Mouse (Mus musculus): ENCODE data around the gene Ppil4. TPM values are rescaled to one million over a fixed set of nuclear protein-coding genes. Genes with fewer than 3 reads are reported as not detected.

Gene Ppil4
- polyA plus RNA-seq, 1 experiment, result 7.9 TPM

GRCm38 (mm10) chr10:7824663-7825280, 32.1 kb downstream of the Ppil4 start:
- no peak for DNase-seq (ENCODE audit: low read depth)

DNA sequence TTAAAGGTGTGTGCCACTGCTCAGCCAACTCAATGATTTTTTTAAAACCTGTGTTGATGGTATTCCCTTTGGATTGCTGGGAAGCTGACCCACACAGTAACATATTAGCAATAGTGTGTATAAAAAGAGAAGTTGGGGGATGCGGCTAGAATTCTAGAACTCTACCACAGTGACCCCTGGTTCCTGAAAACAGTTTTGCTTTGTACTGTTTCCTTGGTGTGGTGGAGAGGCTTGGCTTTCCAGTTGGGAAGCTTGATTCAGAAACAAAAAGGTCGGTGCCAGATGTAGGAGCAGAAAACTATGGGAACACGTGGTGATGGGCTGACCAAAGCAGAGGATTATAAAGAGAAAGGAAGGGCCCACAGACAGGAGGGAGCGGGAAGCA, 32.6 kb downstream of the Ppil4 start:
- no peak for DNase-seq (ENCODE audit: low read depth)

DNA sequence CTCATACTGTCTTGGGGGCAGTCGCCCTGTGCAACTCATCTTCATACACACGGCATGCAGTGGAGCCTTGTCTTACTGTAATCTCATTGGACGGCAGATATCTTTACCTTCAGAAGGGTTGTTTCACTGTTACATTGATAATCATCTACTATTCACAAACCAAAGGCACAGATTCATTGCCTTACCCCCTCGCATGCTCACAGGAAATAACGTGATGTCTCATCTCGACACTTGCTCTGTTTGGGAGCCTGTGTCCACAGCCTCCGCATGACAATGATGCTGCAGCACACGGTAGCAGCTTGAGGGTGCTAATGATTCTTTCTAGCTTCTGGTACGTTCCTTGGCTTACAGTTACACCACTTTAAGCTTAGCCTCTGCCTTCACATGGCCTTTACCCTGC, 33.4 kb downstream of the Ppil4 start:
- no peak for DNase-seq (ENCODE audit: low read depth)

DNA sequence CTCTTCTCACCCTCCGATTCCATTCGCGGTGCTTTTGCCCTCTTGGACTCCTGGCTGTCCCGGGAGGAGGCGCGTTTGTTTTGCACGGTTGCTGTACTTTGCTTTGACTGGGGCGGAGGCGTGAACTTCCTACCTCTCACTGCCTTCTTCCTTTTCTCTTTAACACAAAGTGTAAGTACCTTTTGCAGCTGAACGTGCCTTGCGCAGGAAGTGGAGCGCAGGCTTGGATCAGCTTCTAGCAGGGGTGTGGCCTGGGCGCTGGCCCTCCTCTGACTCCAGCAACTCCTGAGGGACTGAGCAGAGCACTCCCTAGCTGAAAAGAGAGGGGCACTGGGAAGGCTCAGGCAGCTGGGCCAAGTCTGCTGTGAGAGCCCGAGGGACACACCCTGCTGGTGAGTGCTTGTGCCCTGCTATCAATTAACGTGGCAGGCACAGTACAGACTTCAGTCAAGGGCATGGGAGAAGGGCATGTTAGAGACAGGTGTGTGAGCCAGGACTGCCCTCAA, 39.5 kb downstream of the Ppil4 start, which contains the start of gene Zc3h12d:
Gene Zc3h12d, plus strand, starts transcription at position 300 of the 506 bp plus-strand sequence.
- DNase-seq (ENCODE audit: low read depth), result no peak

DNA sequence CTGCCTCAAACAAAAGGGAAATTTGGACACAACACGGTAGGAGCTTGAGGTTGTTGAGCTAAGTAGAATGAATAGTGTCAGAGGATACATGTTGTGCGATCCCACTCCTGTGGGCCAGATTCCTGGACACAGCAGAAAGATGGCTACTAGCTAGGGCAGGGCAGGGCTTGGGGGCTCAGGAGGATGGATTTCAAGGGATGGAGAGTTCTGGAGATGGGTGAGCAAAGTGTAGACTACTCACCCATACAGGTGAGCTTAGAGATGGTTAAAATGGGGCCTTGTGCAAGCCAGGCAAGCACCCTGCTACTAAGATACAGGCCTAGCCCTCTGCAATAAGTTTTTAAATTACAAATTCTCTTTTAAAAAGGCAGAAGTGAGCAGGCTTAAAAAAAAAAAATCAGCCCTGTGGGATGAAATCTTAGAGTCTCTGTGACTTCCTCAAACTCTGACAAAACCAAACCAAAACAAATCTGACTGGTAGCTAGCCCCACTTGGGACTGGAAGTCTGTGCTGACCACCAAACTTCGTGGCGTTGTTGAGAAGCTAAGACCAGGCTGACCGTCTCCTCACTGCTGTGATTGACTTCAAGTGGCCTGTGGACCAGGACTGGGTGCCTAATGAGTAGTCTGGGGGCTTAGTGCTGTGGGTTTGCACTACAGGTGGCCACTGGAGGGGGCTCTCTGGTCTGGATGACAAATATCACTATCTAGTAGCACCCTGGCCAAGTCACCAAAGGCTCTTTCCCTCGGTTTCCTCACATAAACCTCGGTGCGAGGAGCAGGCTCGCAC, 40.9 kb downstream of the Ppil4 start:
- DNase-seq (ENCODE audit: low read depth), result no peak

DNA sequence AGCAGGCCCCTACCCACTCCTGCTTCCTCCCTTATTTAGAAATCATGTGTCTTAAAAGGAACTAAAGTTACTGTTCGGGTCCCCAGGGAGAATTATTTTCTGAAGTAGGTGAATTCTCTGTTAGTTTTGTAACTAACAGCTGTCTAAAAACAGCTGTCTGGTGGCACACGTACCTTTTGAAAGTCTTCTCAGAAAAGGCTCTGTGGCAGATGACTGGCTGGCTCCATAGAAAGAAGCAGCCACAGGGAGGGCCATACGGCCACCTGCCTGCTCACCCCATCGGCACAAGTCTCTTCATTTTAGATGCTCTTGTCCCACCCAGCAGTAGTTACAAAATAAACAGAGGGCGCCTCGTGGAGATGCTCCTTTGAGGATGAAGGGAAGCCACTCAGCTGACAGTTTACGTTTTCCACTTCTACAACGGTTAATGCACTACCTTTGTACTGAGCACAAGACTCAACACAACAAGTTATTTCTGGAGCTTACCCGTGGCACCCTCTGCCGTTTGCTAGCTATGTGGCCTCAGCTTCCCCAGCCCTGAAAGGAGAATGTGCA, 42.1 kb downstream of the Ppil4 start:
- no peak for DNase-seq (ENCODE audit: low read depth)

- no peak for DNase-seq (ENCODE audit: low read depth)
Observed at GRCm38 (mm10) chr10:7836902-7837301, 44.2 kb downstream of the Ppil4 start.

- DNase-seq (ENCODE audit: low read depth), result no peak
Observed at GRCm38 (mm10) chr10:7837446-7837845, 44.8 kb downstream of the Ppil4 start.

DNA sequence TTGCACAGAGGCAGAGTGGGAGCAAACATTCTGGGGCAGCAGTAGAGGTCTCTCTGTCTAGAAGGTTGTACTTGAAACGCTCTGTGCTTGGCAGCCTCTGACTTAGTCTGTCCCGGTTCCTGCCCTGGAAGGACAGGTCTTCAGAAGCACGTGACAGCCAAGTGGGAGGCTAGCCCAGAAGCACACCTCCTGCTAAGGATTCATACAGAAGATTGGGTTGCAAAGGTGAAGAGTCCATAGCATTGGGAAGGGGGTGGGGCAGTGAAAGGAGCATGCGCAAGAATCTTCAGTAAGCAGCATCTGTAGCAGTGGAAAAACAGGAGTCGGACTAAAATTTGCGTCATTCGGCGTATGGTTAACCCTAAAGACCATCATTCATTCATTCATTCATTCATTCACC, 45.3 kb downstream of the Ppil4 start:
- DNase-seq (ENCODE audit: low read depth), result no peak

DNA sequence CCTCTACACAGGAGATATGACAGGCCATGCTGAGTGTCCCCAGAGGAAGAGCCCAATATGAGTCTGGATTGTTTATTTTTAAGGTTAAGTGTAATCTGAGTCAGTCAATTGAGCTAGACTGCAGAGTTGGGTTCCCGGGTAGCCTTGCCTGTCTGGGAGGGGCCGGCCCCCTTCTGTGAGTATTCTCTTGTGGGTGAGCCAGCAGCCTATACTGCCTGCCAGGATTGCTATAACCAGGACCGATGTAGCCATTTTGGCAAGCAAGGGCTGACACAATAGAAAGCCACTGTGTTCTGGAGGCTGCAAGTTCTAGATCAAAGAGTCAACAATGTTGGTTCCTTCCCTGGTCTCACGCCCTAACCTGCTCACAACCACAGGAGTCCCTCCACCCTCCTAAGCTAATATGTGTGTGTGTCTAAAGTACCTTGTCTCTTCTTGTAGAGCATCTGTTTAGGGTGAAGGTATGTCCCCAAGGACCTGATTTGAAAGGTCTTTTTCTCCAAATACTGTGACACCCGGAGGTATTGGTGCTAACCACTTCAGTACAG, 46.3 kb downstream of the Ppil4 start:
- no peak for DNase-seq (ENCODE audit: low read depth)

GRCm38 (mm10) chr10:7839551-7840352, 47.1 kb downstream of the Ppil4 start:
- no peak for DNase-seq (ENCODE audit: low read depth)

DNA sequence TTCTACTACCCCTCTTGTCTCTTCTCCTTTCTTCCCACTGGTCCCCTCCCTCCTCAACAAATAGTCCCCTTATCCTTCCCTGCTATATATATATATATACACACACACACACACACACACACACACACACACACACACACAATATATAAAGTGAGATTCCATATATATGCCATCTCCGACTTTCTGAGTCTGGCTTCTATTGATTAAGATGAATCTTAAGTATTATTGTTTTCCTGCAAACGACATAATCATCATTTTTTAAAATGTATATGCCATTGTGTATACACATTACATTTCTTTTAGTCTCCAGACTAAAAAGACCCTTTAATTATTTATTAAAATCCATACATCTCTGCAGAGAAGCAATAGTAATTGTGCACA, 47.7 kb downstream of the Ppil4 start:
- no peak for DNase-seq (ENCODE audit: low read depth)

GRCm38 (mm10) chr10:7840785-7841184, 48.1 kb downstream of the Ppil4 start:
- DNase-seq (ENCODE audit: low read depth), result no peak

DNA sequence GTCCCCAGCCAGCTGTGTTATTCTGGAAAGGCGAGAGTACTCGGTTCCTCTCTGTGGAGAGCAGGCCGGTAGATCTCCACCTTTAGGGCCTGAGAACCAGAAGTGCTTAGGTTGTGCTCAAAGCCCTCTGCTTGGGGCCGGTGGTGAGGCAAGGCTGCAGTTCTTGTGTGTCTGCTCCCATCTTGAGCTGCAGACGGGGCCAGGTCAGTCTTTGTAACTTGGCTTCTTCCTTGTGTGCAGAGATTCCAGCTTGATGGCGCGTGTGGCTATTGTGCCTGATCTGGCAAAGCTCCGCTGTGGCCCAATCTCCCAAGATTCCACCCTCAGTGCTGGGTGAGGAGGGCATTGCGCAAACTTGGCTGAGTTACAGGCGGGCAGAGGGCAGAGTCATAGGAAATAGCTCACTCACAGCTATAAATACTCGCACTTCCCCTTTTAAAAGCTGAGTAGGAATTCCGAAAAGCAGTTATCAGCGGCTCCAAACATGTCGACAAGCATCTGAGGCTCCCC, 48.9 kb downstream of the Ppil4 start:
- peak; percentile 81 for DNase-seq (ENCODE audit: low read depth)

DNA sequence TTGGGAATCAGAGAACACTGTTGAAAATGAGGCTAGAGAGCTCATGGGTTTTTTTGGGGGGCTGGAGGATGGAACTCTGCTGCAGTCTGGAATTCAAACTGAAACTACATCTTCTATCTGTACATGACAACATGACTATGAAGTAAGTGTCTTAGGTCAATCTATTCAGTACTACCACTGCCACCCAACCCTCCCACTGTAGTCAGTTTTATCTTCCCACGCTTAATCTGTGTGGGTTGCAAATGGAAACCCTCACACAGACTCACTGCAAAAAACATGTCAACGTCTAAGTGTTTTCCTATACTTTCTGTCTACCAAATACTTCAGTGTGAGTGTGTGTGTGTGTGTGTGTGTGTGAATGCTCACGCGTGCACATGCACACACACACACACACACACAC, 50.5 kb downstream of the Ppil4 start:
- no peak for DNase-seq (ENCODE audit: low read depth)

DNA sequence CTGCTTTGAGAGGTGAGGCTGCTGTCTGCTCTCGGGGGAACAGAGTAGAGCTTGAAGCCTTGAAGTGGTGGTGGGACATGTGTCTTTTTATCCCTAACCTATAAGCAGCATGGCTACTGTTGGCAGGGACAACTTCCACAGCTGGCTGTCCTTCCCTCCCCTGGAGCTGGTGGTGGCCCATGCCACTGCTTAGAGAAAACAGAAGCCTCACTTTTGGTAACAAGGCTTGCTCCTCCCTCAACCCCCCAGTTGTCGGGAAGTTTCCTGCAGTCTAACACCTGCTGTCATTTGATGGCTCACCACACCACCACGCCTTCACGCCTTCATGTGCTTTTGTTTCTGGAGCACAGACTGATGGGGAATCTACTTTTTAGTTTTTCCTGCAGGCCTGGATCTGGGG, 51.5 kb downstream of the Ppil4 start:
- DNase-seq (ENCODE audit: low read depth), result no peak

- no peak for DNase-seq (ENCODE audit: low read depth)
Observed at GRCm38 (mm10) chr10:7845136-7845535, 52.4 kb downstream of the Ppil4 start.

DNA sequence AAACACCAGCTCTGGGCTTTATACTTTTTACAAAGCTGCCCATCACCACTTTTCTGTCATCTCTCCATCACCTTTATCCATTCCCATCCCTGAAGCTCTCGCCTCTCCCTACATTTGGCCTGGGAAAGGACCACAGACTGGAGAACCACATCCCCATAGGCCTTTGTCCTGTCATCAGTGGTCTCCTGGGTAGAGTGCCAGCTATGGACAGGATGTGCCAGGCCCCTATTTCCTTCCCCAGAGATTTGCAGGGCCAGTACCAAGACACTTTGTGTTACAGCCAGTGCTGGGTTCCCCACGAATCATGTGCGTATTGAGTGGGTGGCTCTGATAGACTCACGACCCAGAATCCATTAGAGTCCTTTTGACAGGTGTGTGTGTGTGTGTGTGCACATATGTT, 53.3 kb downstream of the Ppil4 start:
- DNase-seq (ENCODE audit: low read depth), result no peak

GRCm38 (mm10) chr10:7847166-7847605, 54.5 kb downstream of the Ppil4 start:
- no peak for DNase-seq (ENCODE audit: low read depth)

DNA sequence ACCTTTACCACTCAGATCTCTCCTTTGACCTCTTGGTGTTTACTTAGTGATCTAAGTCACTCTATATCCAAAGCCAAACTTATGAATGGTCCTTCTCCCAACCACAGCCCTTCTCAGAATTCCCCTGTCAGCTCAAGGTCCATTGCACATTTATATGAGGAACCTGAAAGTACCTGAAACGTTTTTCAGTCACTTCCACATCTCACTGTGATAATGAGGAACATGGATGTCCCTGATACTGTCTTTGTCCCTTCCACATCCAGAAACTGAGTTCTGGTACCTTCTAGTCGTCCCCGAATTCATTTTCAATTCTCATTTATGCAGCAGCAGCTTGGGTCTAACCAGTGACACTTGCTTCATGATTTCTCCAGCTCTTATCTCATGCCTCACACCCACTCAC, 59.2 kb downstream of the Ppil4 start:
- DNase-seq (ENCODE audit: low read depth), result no peak

GRCm38 (mm10) chr10:7860494-7860893, 67.8 kb downstream of the Ppil4 start:
- DNase-seq (ENCODE audit: low read depth), result no peak
